Mouse (Mus musculus) midbrain, embryonic 14.5 days (tissue): ENCODE measurements around the gene Naglu. TPM values are rescaled to one million over a fixed set of nuclear protein-coding genes. Genes with fewer than 3 reads are reported as not detected.
"Not testable (repeated sequence)": the region's sequence is repeated elsewhere in the genome, so short reads cannot be mapped to it uniquely, and the experiment has no call there.

Experiments used
- ATAC-seq: fragments of 200-750 bp; cut with Nextera tagmentation; 2 replicates; pipeline ENCODE4 v1.8.0; 2017; ENCODE audit warnings: moderate number of reproducible peaks, moderate library complexity; ENCODE audit not compliant: low FRiP score, low TSS enrichment
- DNase-seq: peaks from one replicate; pipeline ENCODE4 v3.0.0-alpha.2; 2015
- H3K27ac ChIP-seq: fragments of 300-500 bp; sonication (generic); replicated peaks from 2 replicates; pipeline ENCODE4 v1.5.1; 2014; ENCODE audit warnings: mild to moderate bottlenecking, low read depth, low read length, moderate library complexity
- H3K27me3 ChIP-seq: fragments of 300-500 bp; sonication (generic); 2 replicates; pipeline ENCODE4 v1.6.1; 2014; ENCODE audit warnings: low read length, control low read depth, mixed read lengths; ENCODE audit not compliant: control insufficient read depth, insufficient read depth
- H3K36me3 ChIP-seq: fragments of 300-500 bp; sonication (generic); 2 replicates; pipeline ENCODE4 v1.6.1; 2014; ENCODE audit warnings: low read length, control low read depth; ENCODE audit not compliant: control insufficient read depth, insufficient read depth
- H3K4me1 ChIP-seq: fragments of 300-500 bp; sonication (generic); 2 replicates; pipeline ENCODE4 v1.6.1; 2014; ENCODE audit warnings: mild to moderate bottlenecking, antibody characterized with exemption, low read length, control low read depth; ENCODE audit not compliant: control insufficient read depth, insufficient read depth
- H3K4me2 ChIP-seq: fragments of 300-500 bp; sonication (generic); 2 replicates; pipeline ENCODE4 v1.6.1; 2014; ENCODE audit warnings: mild to moderate bottlenecking, low read length, moderate library complexity
- H3K4me3 ChIP-seq: fragments of 300-500 bp; sonication (generic); replicated peaks from 2 replicates; pipeline ENCODE4 v1.5.1; 2014; ENCODE audit warnings: low read depth, low read length
- H3K9ac ChIP-seq: fragments of 300-500 bp; sonication (generic); replicated peaks from 2 replicates; pipeline ENCODE4 v1.6.1; 2014; ENCODE audit warnings: mild to moderate bottlenecking, low read length, moderate library complexity
- H3K9me3 ChIP-seq: fragments of 300-500 bp; sonication (generic); 2 replicates; pipeline ENCODE4 v1.6.1; 2016; ENCODE audit warnings: low read length, control low read depth, mixed read lengths; ENCODE audit not compliant: control insufficient read depth
- WGBS: fragments of 180-500 bp; shearing (Covaris S2); extraction: QIAGEN DNeasy Blood & Tissue Kit; methylation state at CpG from one replicate; pipeline ENCODE4 v1.1.7; 2014; 5-methylcytosine and 5-hydroxymethylcytosine counted together
- microRNA-seq: library from miRNA; unstranded; fragments of <30 nt; microRNA quantifications from one replicate; pipeline ENCODE4, GENCODE M21; 2016
- polyA plus RNA-seq: library from polyadenylated mRNA; unstranded; fragments of >200 nt; fragmentation: Nextera tagmentation; extraction: Ambion mirVana; gene quantifications from 2 replicates; pipeline ENCODE4 v1.2.1, GENCODE M21; 2014

Naglu gene
- polyA plus RNA-seq, 1 experiment from 2014 or later: 9.5 TPM

DNA sequence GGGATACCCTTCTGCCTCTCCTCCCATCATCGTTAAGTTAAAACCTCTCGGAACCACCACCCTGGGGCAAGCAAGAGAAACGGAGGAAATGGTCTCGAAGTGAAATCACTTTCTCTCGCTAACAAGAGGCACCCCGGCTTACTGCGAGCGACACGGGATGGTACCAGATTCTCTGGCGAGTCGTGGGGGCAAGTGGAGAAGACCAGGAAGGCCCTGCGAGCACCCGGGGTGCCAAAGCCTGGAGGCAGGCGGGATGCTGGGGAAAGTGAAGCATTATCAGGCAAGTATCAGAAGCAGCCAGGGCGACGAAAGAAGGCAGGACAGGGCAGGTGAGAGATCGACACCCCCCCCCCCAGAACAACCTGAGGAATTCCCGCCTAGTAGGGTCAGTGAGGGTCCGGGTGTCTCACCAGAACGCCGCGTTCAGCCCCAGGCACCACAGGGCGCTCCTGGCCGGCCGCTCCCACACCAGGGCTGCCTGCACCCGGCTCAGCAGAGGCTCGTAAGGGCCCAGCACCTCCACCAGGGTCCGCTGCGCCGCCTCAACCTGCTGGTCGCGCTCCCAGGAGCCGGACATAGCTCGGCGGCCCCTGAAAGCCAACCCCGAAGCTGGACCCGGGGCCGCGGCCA, 49.4 kb downstream of the Naglu start:
- peak overlapping the region; percentile 91 for H3K27ac ChIP-seq
- H3K9me3 ChIP-seq: no peaks in the 10 kb centered on the region
- H3K4me2 ChIP-seq: peak overlapping the region; percentile 96
- no peaks in the 10 kb centered on the region for H3K27me3 ChIP-seq
- H3K4me3 ChIP-seq: peak overlapping the region; percentile 88
- DNase-seq (no peak), ATAC-seq (peak; percentile 77)
- peaks cover 20% of the 10 kb centered on the region for H3K4me1 ChIP-seq
- WGBS: under 1% methylated on average over 39 of the region's 39 CpGs
- H3K9ac ChIP-seq: peak overlapping the region; percentile 88
- H3K36me3 ChIP-seq: peaks cover 18% of the 10 kb centered on the region

DNA sequence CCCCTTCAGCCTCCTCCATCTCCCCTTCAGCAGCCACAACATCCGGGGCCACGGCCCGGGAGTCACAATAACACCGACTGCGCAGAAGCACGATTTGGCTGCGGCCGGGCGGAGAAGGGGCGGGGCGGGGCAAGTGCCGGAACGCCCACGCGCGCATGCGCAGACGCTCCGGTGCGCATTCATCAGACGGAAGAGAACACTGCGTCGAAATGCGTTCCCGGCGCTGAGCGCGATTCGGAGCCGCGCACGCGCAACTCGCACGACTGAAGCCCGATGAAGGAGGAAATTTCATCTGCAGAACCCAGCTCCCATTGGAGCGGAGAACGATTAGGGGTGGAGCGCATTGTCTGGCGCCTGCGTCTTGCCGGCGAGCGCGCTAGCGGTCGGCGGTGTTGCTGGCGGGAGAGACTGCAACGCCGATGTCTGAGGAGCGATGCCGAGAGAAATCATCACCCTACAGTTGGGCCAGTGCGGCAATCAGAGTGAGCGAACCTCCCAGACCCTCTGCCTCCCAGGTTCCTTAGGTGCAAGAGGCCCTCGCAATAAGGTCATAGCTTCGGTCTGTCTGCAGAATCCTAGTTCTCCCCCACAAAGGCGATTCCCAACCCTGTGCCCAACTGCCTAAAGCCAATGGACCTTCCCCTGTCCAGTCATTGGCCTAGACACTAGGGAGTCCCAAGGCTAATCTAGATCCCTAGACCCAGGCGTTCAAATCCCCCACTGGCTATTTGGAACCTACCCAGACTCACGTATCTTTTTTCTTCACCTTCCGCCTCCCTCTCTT, 50.1 kb downstream of the Naglu start, which contains the start of the genes Retreg3 and Tubg1:
TSS of gene Retreg3 (minus strand) at position 133 of the 784 bp plus-strand sequence.
TSS of gene Tubg1 (plus strand) at position 178 of the 784 bp plus-strand sequence.
- H3K9me3 ChIP-seq: no peaks in the 10 kb centered on the region
- peaks cover 18% of the 10 kb centered on the region for H3K36me3 ChIP-seq
- under 1% methylated on average over 61 of the region's 61 CpGs for WGBS
- ATAC-seq (peak; percentile 96), DNase-seq (peak; percentile 100)
- H3K4me1 ChIP-seq: peaks cover 20% of the 10 kb centered on the region
- no peaks in the 10 kb centered on the region for H3K27me3 ChIP-seq
- H3K4me3 ChIP-seq: peak within 1 kb of the TSS; percentile 88
- peak within 1 kb of the TSS; percentile 88 for H3K9ac ChIP-seq
- peak within 1 kb of the TSS; percentile 91 for H3K27ac ChIP-seq
- H3K4me2 ChIP-seq: peak within 1 kb of the TSS; percentile 96

DNA sequence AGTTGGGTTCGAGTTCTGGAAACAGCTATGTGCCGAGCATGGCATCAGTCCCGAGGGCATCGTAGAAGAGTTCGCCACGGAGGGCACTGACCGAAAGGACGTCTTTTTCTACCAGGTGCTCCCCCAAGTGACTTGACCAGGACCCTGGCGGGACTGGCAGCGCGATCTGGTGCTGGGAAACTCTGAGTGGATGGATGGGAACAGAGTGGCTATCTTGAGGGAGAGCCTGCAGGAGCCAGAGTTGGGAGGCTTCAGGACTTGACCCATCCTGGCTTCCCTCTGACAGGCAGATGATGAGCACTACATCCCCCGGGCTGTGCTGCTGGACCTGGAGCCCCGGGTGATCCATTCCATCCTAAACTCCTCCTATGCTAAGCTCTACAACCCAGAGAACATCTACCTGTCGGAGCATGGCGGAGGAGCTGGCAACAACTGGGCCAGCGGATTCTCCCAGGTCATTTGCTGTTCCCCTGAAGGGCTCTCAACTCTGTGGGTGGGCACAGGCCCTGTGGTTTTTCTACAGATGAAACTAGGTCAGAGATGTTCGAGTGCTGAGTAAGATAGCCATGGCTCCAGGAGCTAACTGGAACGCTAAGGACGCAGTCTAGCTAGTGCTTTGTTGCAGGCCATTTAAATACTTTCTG, 50.9 kb downstream of the Naglu start:
- Histone ChIP-seq H3K27ac (peak overlapping the region; percentile 91), H3K4me3 (peak overlapping the region; percentile 88), H3K9ac (peak overlapping the region; percentile 77), H3K4me1 (peaks cover 20% of the 10 kb centered on the region), H3K9me3 (no peaks in the 10 kb centered on the region), H3K4me2 (peak overlapping the region; percentile 96), H3K36me3 (peaks cover 23% of the 10 kb centered on the region), H3K27me3 (no peaks in the 10 kb centered on the region)
- no peak for ATAC-seq
- no peak for DNase-seq
- 26% methylated on average over 19 of the region's 19 CpGs for WGBS

DNA sequence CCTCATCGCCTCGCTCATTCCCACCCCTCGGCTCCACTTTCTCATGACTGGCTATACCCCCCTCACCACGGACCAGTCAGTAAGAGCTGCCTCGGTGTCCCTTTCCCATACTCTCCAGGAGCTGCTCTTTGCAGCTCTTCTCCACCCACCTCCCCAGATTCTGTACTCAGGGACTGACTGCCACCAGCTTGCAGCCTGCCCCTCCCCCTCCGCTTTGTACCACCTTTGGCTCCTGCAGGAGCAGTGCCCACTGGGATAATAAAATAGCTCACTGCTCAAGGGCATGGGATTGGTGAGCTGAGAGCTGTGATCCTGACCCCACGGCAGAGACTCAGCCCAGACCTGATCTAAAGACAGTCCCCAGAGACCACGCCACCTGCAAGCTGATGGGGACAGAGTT, 54.7 kb downstream of the Naglu start:
- 94% methylated on average over 8 of the region's 8 CpGs for WGBS
- H3K9me3 ChIP-seq, H3K4me3 ChIP-seq, DNase-seq, ATAC-seq, H3K27ac ChIP-seq, H3K9ac ChIP-seq, H3K4me2 ChIP-seq, H3K27me3 ChIP-seq: not testable (repeated sequence)
- peaks cover 29% of the 10 kb centered on the region for H3K36me3 ChIP-seq
- H3K4me1 ChIP-seq: peaks cover 11% of the 10 kb centered on the region

DNA sequence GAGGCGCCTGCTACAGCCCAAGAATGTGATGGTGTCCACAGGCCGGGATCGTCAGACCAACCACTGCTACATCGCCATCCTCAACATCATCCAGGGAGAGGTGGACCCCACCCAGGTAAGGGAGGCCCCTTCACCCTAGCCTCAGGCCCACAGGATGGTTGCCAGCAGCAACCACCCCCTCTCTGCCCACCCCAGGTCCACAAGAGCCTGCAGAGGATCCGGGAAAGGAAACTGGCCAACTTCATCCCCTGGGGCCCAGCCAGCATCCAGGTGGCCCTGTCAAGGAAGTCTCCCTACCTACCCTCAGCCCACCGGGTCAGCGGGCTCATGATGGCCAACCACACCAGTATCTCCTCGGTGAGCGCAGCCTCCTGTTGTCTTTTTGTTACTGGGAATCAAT, 55.2 kb downstream of the Naglu start:
- not testable (repeated sequence) for H3K9me3 ChIP-seq, H3K27me3 ChIP-seq, H3K9ac ChIP-seq, H3K27ac ChIP-seq, H3K4me2 ChIP-seq, ATAC-seq, DNase-seq, H3K4me3 ChIP-seq
- Histone ChIP-seq H3K4me1 (peaks cover 11% of the 10 kb centered on the region), H3K36me3 (peaks cover 29% of the 10 kb centered on the region)
- WGBS: 97% methylated on average over 6 of the region's 9 CpGs

DNA sequence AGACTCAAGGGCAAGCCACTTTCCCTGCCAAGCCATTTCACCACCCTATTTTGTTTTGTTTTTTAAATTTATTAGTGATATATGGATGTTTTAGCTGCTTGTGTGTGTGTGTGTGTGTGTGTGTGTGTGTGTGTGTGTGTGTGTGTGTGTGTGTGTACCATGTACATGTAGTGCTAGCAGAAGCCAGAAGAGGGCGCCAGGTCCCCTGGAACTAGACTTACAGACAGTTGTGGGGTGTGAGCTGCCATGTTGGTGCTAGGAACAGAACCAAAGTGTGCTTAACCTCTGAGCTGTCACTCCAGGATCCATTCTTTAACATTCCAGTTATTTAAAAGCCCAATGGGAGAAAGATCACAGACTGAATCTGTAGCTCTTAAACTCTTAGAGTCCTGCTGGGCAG, 57.3 kb downstream of the Naglu start:
- Histone ChIP-seq H3K4me2 (no peak overlapping the region), H3K27me3 (no peaks in the 10 kb centered on the region), H3K9me3 (no peaks in the 10 kb centered on the region), H3K9ac (no peak overlapping the region), H3K4me3 (no peak overlapping the region), H3K27ac (no peak overlapping the region), H3K4me1 (no peaks in the 10 kb centered on the region), H3K36me3 (peaks cover 29% of the 10 kb centered on the region)
- WGBS: 77% methylated on average over 1 of the region's 1 CpGs
- no peak for ATAC-seq
- no peak for DNase-seq

Small RNAs within 50 kb of the gene (microRNA-seq; reads per million reads assigned to microRNA genes)
- gene Mir6928: 3.7 reads per million, percentile 23 among the genes with 10 or more reads in this experiment

Other genes with a start within 250 kb of the Naglu start
- gene Stat5b, start 219.3 kb upstream of the Naglu start, polyA plus RNA-seq: 17.2 and 18.6 TPM in 2 replicates
- gene Stat5a, start 210.7 kb upstream of the Naglu start, polyA plus RNA-seq: 1.7 and 1.9 TPM in 2 replicates
- 29.6 and 30.6 TPM in 2 replicates for gene Stat3, start 130.5 kb upstream of the Naglu start, polyA plus RNA-seq
- 8.0 and 16.3 TPM in 2 replicates for gene Cavin1, start 99.1 kb upstream of the Naglu start, polyA plus RNA-seq
- 115 and 119 TPM in 2 replicates for gene Atp6v0a1, start 60.6 kb upstream of the Naglu start, polyA plus RNA-seq
- 0.16 and 0.43 TPM in 2 replicates for gene Hsd17b1, start 8.4 kb downstream of the Naglu start, polyA plus RNA-seq
- gene Coasy, start 12.6 kb downstream of the Naglu start, polyA plus RNA-seq: 43.6 and 44.4 TPM in 2 replicates
- gene Mlx, start 17.3 kb downstream of the Naglu start, polyA plus RNA-seq: 92.9 and 100 TPM in 2 replicates
- gene Psmc3ip, start 25.4 kb downstream of the Naglu start, polyA plus RNA-seq: 19.2 and 19.6 TPM in 2 replicates
- 13.1 and 26.0 TPM in 2 replicates for gene Retreg3, start 49.9 kb downstream of the Naglu start, polyA plus RNA-seq
- 73.3 and 75.5 TPM in 2 replicates for gene Tubg1, start 49.9 kb downstream of the Naglu start, polyA plus RNA-seq
- 42.2 and 56.0 TPM in 2 replicates for gene Tubg2, start 85.9 kb downstream of the Naglu start, polyA plus RNA-seq
- gene Cntnap1, start 100.5 kb downstream of the Naglu start, polyA plus RNA-seq: 2.3 and 2.8 TPM in 2 replicates
- 8.2 and 8.4 TPM in 2 replicates for gene Plekhh3, start 101.3 kb downstream of the Naglu start, polyA plus RNA-seq
- 0.16 TPM in 1 of 2 replicates, not detected in the other for gene Ccr10, start 105.4 kb downstream of the Naglu start, polyA plus RNA-seq
- gene Ezh1, start 156.5 kb downstream of the Naglu start, polyA plus RNA-seq: 25.1 and 25.6 TPM in 2 replicates
- 59.7 and 84.0 TPM in 2 replicates for gene Ramp2, start 176.0 kb downstream of the Naglu start, polyA plus RNA-seq
- gene Vps25, start 183.7 kb downstream of the Naglu start, polyA plus RNA-seq: 111 and 134 TPM in 2 replicates
- 4.3 and 5.3 TPM in 2 replicates for gene Wnk4, start 190.6 kb downstream of the Naglu start, polyA plus RNA-seq
- 0.38 and 0.55 TPM in 2 replicates for gene Cntd1, start 209.0 kb downstream of the Naglu start, polyA plus RNA-seq
- gene Coa3, start 209.1 kb downstream of the Naglu start, polyA plus RNA-seq: 221 and 243 TPM in 2 replicates
- gene Becn1, start 232.3 kb downstream of the Naglu start, polyA plus RNA-seq: 148 and 193 TPM in 2 replicates
- 101 and 103 TPM in 2 replicates for gene Psme3, start 246.2 kb downstream of the Naglu start, polyA plus RNA-seq